Mouse (Mus musculus) lung, postnatal 0 days (tissue): ENCODE results near the gene Tmem231.

ENCODE experiments used
- CTCF ChIP-seq: IDR thresholded peaks from 2 replicates; pipeline ENCODE4 v1.5.1; 2016; ENCODE audit warnings: antibody characterized with exemption, mild to moderate bottlenecking
- EP300 ChIP-seq: IDR thresholded peaks from 2 replicates; pipeline ENCODE4 v1.6.1; 2016; ENCODE audit warnings: antibody characterized with exemption, mild to moderate bottlenecking, control low read depth

GRCm38 (mm10) chr8:111892615-111893014 is 41.1 kb downstream of the Tmem231 start:
- TF ChIP-seq CTCF: no peak
- no peak for TF ChIP-seq EP300
